Mouse (Mus musculus) myocyte (in vitro differentiated cells): Measurements from ENCODE around the gene Pfkfb3. TPM values are rescaled to one million over a fixed set of nuclear protein-coding genes. Genes with fewer than 3 reads are reported as not detected.

Experiments used
- H3K27me3 ChIP-seq: one replicate; pipeline ENCODE4 v1.6.1; 2011; ENCODE audit not compliant: control insufficient read depth, insufficient read depth, insufficient read length
- H3K36me3 ChIP-seq: one replicate; pipeline ENCODE4 v1.6.1; 2011; ENCODE audit not compliant: control insufficient read depth, insufficient read depth
- H3K4me2 ChIP-seq: one replicate; pipeline ENCODE4 v1.6.1; 2011; ENCODE audit warnings: low read depth, control low read depth
- H3K4me3 ChIP-seq: one replicate; pipeline ENCODE4 v1.5.1; 2011; ENCODE audit warnings: mild to moderate bottlenecking, control low read depth, moderate library complexity
- H3K79me2 ChIP-seq: one replicate; pipeline ENCODE4 v1.6.1; 2011; ENCODE audit not compliant: control insufficient read depth, insufficient read depth
- H3ac ChIP-seq: one replicate; pipeline ENCODE4 v1.6.1; 2011; ENCODE audit not compliant: control insufficient read depth, insufficient read length
- CEBPB ChIP-seq: IDR thresholded peaks from 2 replicates; pipeline ENCODE4 v1.6.1; 2011; ENCODE audit warnings: mild to moderate bottlenecking, moderate library complexity; ENCODE audit not compliant: poor library complexity, insufficient read depth, severe bottlenecking
- E2F4 ChIP-seq: IDR thresholded peaks from one replicate; pipeline ENCODE4 v1.6.1; 2011; ENCODE audit warnings: mild to moderate bottlenecking, control low read depth, moderate library complexity; ENCODE audit not compliant: insufficient read depth
- MAX ChIP-seq: IDR thresholded peaks from one replicate; pipeline ENCODE4 v1.6.1; 2011; ENCODE audit warnings: low read depth, mild to moderate bottlenecking, control low read depth
- MYOD1 ChIP-seq, 3 experiments: IDR thresholded peaks; one replicate each; pipeline ENCODE4 v1.6.1; 2011; ENCODE audit warnings: control low read depth in 2 of 3, low read depth in 2 of 3, mild to moderate bottlenecking in 2 of 3, moderate library complexity in 1 of 3; ENCODE audit not compliant: insufficient read length in 2 of 3, control insufficient read depth in 1 of 3
- MYOG ChIP-seq, 3 experiments: IDR thresholded peaks; one replicate each; pipeline ENCODE4 v1.6.1; 2011; ENCODE audit warnings: control low read depth in 2 of 3, low read depth in 2 of 3, mild to moderate bottlenecking in 2 of 3; ENCODE audit not compliant: insufficient read length in 2 of 3, control insufficient read depth in 1 of 3, insufficient read depth in 1 of 3
- POLR2A ChIP-seq: IDR thresholded peaks from one replicate; pipeline ENCODE4 v1.6.1; 2011; ENCODE audit warnings: low read depth, mild to moderate bottlenecking, control low read depth, moderate library complexity; ENCODE audit not compliant: insufficient read length
- POLR2AphosphoS2 ChIP-seq: IDR thresholded peaks from one replicate; pipeline ENCODE4 v1.6.1; 2011; ENCODE audit warnings: low read depth, control low read depth; ENCODE audit not compliant: insufficient read length
- REST ChIP-seq: IDR thresholded peaks from one replicate; pipeline ENCODE4 v1.6.1; 2011; ENCODE audit warnings: mild to moderate bottlenecking, control low read depth, moderate library complexity; ENCODE audit not compliant: insufficient read depth, insufficient read length
- SRF ChIP-seq: IDR thresholded peaks from one replicate; pipeline ENCODE4 v1.6.1; 2011; ENCODE audit warnings: low read depth; ENCODE audit not compliant: control insufficient read depth, insufficient read length
- TCF12 ChIP-seq: IDR thresholded peaks from one replicate; pipeline ENCODE4 v1.6.1; 2011; ENCODE audit warnings: mild to moderate bottlenecking, control low read depth; ENCODE audit not compliant: poor library complexity, insufficient read depth, severe bottlenecking
- TCF3 ChIP-seq: IDR thresholded peaks from one replicate; pipeline ENCODE4 v1.6.1; 2011; ENCODE audit warnings: low read depth, control low read depth; ENCODE audit not compliant: insufficient read length
- USF1 ChIP-seq: IDR thresholded peaks from one replicate; pipeline ENCODE4 v1.6.1; 2011; ENCODE audit warnings: low read depth, mild to moderate bottlenecking, control low read depth, moderate library complexity
- polyA plus RNA-seq: library from polyadenylated mRNA; unstranded; fragments of >200 nt; fragmentation: generic; extraction: Trizol; gene quantifications from one replicate; pipeline ENCODE4 v1.2.1, GENCODE M21; 2012; ENCODE audit warnings: missing spikeins

The Pfkfb3 gene
- 2.0 TPM for polyA plus RNA-seq

DNA sequence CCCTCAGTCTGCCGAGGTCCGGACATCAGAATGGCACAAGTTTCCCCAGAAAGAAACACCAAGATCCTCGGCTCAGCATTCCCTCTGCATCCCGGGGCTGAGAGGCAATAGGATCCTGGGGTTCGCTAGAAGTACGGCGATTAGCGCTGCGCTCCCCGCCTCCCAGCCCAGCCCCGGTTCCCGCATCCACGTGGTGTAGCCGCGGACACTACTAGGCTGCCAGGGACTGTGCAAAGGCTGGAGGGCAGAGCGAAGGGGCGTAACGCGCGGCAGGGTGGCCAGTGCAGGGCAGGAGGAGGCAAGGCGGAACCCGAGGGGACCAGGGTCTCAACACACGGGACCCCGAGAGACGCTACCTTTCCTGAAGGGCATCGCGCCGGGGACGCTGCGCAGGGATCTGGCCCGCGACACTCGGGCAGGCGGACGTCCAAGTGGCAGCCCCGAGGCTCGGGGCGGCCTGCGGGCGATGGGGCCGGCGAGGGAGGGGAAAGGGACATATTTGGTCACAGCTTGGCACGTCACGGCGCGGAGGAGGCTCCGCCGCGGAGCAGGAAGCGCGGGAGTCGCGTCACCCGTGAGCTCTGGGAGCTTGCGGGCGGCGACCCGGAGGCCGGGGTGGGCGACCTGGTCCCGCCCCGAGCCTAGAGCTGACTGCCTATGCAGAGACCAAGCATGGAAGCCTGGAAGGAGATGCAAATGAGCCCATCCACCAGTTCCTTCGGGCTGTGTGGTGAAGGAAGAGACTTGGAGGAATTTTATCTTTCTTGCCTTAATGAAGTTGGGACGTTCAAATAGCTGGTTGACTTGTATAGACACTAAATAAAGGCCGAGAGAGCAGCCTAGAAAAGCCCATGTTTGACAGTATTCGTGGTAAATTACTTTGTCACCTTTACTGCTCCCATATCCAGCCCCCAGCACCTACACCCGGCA, at the start of gene Pfkfb3:
TSS of gene Pfkfb3 (minus strand) at position 607 of the 930 bp plus-strand sequence.
- H3K4me2 ChIP-seq, result peak within 1 kb of the TSS; percentile 100
- H3K4me3 ChIP-seq, result peak within 1 kb of the TSS; percentile 30
- peak; percentile 33 for TF ChIP-seq USF1
- no peak for TF ChIP-seq CEBPB
- peak; percentile 94 for TF ChIP-seq SRF
- peak; percentile 62 for TF ChIP-seq POLR2A
- no peaks in the 10 kb centered on the region for H3K36me3 ChIP-seq
- no peaks in the 10 kb centered on the region for H3K27me3 ChIP-seq
- peak within 1 kb of the TSS; percentile 21 for H3ac ChIP-seq
- no peaks in the 10 kb centered on the region for H3K79me2 ChIP-seq

DNA sequence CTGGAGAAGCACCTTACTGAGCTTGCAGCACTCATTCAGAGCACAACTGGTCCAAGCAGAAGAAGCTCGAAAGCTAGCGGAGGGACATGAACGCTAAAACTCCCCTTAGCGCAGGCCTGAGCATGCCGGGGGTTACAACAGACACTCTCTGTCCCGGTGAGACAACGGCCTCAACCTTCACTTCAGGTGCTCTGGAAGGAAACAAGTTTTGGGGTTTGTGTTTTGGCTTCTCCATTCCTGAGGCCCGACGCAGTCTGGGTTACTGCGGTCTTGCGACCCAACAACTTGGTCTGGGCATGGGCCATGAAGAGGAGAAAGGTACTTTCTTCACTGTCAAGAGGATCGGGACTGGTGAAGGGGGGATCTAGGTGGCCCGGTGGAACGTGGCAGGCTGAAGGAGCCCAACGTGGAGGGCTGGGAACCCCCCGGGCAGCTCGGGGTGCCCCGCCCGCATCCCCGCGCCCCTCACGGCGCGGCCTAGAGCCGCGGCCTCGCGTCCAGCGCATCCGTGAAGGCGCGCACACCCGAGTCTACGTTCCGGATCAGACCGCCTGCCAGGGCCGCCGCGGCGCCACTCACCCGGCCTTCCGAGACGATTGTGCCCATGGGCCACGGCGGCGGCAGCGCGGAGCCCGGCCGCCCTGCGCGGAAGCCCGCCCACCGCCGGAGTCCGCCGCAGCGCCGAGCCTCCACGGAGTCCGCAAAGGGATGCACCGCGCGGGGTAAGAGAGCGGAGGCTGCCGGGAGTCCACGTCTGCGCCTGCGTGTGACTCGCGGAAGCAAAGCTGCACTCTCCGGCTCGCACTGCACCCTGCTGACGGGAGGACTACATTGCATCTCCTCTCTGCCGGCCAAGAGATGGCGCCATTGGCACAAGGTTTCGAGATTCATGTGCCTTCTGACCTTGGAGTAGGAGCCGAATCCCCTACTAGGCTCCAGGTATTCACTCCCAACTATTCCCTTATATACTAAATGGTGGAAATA, 48.9 kb upstream of the Pfkfb3 start:
- H3K36me3 ChIP-seq, result peaks cover 31% of the 10 kb centered on the region
- H3K4me3 ChIP-seq, result peak overlapping the region; percentile 67
- H3K79me2 ChIP-seq, result peaks cover 46% of the 10 kb centered on the region
- H3K27me3 ChIP-seq, result no peaks in the 10 kb centered on the region
- peak overlapping the region; percentile 93 for H3K4me2 ChIP-seq
- TF ChIP-seq USF1 (no peak), POLR2A (peak; percentile 91), MYOG (IDR thresholded peaks at IDR 0.05; ENCODE audit: control insufficient read depth in 1 of 3, insufficient read depth in 1 of 3, insufficient read length in 2 of 3, low read depth in 2 of 3) (peak in 1 of 3 experiments; percentile 52), CEBPB (no peak), SRF (peak; percentile 75), MYOD1 (IDR thresholded peaks at IDR 0.05; ENCODE audit: control insufficient read depth in 1 of 3, insufficient read length in 2 of 3, low read depth in 2 of 3) (peak in 1 of 3 experiments; percentile 30), POLR2AphosphoS2 (peak; percentile 81)
- H3ac ChIP-seq, result peak overlapping the region; percentile 60

DNA sequence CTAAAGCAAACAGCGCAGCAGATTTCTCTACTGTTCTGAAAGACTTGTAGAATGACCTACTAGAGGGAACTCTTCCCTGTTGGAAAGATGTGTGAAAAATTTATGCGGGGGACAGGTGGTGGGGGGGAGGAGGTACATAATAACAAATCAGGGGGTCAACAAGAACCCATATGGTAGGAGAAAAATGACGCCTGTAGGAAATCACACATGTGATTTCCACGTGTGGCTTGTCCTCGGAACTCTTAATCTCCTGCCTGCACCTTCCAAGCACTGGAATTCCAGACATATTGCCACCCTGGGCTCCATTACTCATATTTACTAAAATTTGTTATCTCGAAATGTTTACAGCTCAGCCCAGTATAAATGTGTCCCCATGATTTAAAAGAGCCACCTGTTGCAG, 47.9 kb upstream of the Pfkfb3 start:
- peak overlapping the region; percentile 93 for H3K4me2 ChIP-seq

GRCm38 (mm10) chr2:11597906-11598305, 44.0 kb upstream of the Pfkfb3 start:
- Histone ChIP-seq H3K36me3 (peaks cover 43% of the 10 kb centered on the region), H3K4me2 (no peak overlapping the region), H3K4me3 (no peak overlapping the region), H3K27me3 (no peaks in the 10 kb centered on the region), H3ac (no peak overlapping the region), H3K79me2 (peaks cover 46% of the 10 kb centered on the region)
- TF ChIP-seq MAX, result no peak
- TF ChIP-seq SRF, result no peak
- no peak for TF ChIP-seq CEBPB
- no peak for TF ChIP-seq MYOG (IDR thresholded peaks at IDR 0.05; ENCODE audit: control insufficient read depth in 1 of 3, insufficient read depth in 1 of 3, insufficient read length in 2 of 3, low read depth in 2 of 3)
- no peak for TF ChIP-seq POLR2A
- TF ChIP-seq POLR2AphosphoS2, result no peak
- TF ChIP-seq E2F4, result no peak
- TF ChIP-seq TCF12, result no peak
- TF ChIP-seq TCF3, result no peak
- TF ChIP-seq REST, result no peak

More for the DNA sequence above, 47.9 kb upstream of the Pfkfb3 start:
- no peak overlapping the region for H3ac ChIP-seq
- no peak for TF ChIP-seq TCF12
- TF ChIP-seq CEBPB, result no peak
- no peak for TF ChIP-seq POLR2AphosphoS2
- no peak for TF ChIP-seq MAX
- H3K4me3 ChIP-seq, result peak overlapping the region; percentile 67
- peaks cover 46% of the 10 kb centered on the region for H3K79me2 ChIP-seq
- H3K36me3 ChIP-seq, result peaks cover 31% of the 10 kb centered on the region
- no peaks in the 10 kb centered on the region for H3K27me3 ChIP-seq

- Histone ChIP-seq H3K36me3 (peaks cover 50% of the 10 kb centered on the region), H3K79me2 (peaks cover 35% of the 10 kb centered on the region), H3ac (no peak overlapping the region), H3K4me2 (no peak overlapping the region), H3K4me3 (no peak overlapping the region), H3K27me3 (no peaks in the 10 kb centered on the region)
- no peak for TF ChIP-seq POLR2A
- TF ChIP-seq SRF, result no peak
- TF ChIP-seq MYOD1 (IDR thresholded peaks at IDR 0.05; ENCODE audit: control insufficient read depth in 1 of 3, insufficient read length in 2 of 3, low read depth in 2 of 3), result no peak
- no peak for TF ChIP-seq POLR2AphosphoS2
- no peak for TF ChIP-seq CEBPB
- no peak for TF ChIP-seq TCF3
- no peak for TF ChIP-seq MAX
- TF ChIP-seq USF1, result no peak
- TF ChIP-seq REST, result no peak
- TF ChIP-seq TCF12, result no peak
- no peak for TF ChIP-seq E2F4
- no peak for TF ChIP-seq MYOG (IDR thresholded peaks at IDR 0.05; ENCODE audit: control insufficient read depth in 1 of 3, insufficient read depth in 1 of 3, insufficient read length in 2 of 3, low read depth in 2 of 3)
These were observed 42.8 kb upstream of the Pfkfb3 start for GRCm38 (mm10) chr2:11596690-11597089.
